Mouse (Mus musculus) CH12.LX (cell line): ENCODE results near the gene Pde4dip. TPM values are rescaled to one million over a fixed set of nuclear protein-coding genes. Genes with fewer than 3 reads are reported as not detected.

ENCODE experiments used
- DNase-seq: peaks from one replicate; pipeline ENCODE4 v3.0.0-alpha.2; 2013; ENCODE audit errors: extremely low read depth
- H3K27ac ChIP-seq: 2 replicates; pipeline ENCODE4 v1.5.1; 2012; ENCODE audit warnings: low read depth, mild to moderate bottlenecking, control low read depth, moderate library complexity; ENCODE audit not compliant: insufficient read depth
- H3K27me3 ChIP-seq: replicated peaks from 2 replicates; pipeline ENCODE3; 2012; ENCODE audit warnings: inconsistent platforms
- H3K36me3 ChIP-seq, 2 experiments: replicated peaks in 1 of 2; 2 replicates each; pipeline versions ENCODE3 to v1.6.1; 2012; ENCODE audit warnings: inconsistent platforms in 1 of 2, low read length in 1 of 2, mild to moderate bottlenecking in 1 of 2, mixed read lengths in 1 of 2, moderate library complexity in 1 of 2; ENCODE audit not compliant: control insufficient read depth in 1 of 2, insufficient read depth in 1 of 2
- H3K4me1 ChIP-seq, 2 experiments: 2 replicates each; pipeline ENCODE4 v1.6.1; 2012; ENCODE audit warnings: inconsistent platforms in 1 of 2, moderate library complexity in 1 of 2; ENCODE audit not compliant: insufficient read depth in 2 of 2, control insufficient read depth in 1 of 2
- H3K4me2 ChIP-seq: 2 replicates; pipeline ENCODE4 v1.6.1; 2012; ENCODE audit warnings: low read depth, mild to moderate bottlenecking, control low read depth; ENCODE audit not compliant: poor library complexity, insufficient read depth, severe bottlenecking
- H3K4me3 ChIP-seq, 3 experiments: fragments of 150-350 bp in 1 of 3; sonication (generic) in 1 of 3; replicated peaks in 1 of 3; 2 replicates each; pipeline versions ENCODE3 to v1.5.1; 2011 to 2012; ENCODE audit warnings: low read depth in 2 of 3, low read length in 2 of 3, mild to moderate bottlenecking in 2 of 3, moderate library complexity in 2 of 3, control low read depth in 1 of 3, improper control_type of control experiment in 1 of 3, inconsistent platforms in 1 of 3, mixed read lengths in 1 of 3; ENCODE audit not compliant: poor library complexity in 1 of 3
- H3K79me2 ChIP-seq: replicated peaks from 2 replicates; pipeline ENCODE4 v1.6.1; 2012; ENCODE audit warnings: mild to moderate bottlenecking, moderate library complexity; ENCODE audit not compliant: control insufficient read depth, poor library complexity, insufficient read depth, severe bottlenecking; ENCODE audit errors: extremely low read depth
- H3K9ac ChIP-seq: 2 replicates; pipeline ENCODE4 v1.6.1; 2012; ENCODE audit warnings: low read depth, mild to moderate bottlenecking, control low read depth, moderate library complexity; ENCODE audit not compliant: insufficient read depth
- H3K9me3 ChIP-seq: replicated peaks from 2 replicates; pipeline ENCODE3; 2012; ENCODE audit warnings: low read length, inconsistent platforms, mixed read lengths
- BHLHE40 ChIP-seq: IDR thresholded peaks from 2 replicates; pipeline ENCODE4 v1.6.1; 2011; ENCODE audit warnings: mild to moderate bottlenecking, low read depth, low read length, improper control_type of control experiment
- CHD1 ChIP-seq: IDR thresholded peaks from 2 replicates; pipeline ENCODE4 v1.6.1; 2012; ENCODE audit warnings: low read depth, low read length, improper control_type of control experiment, inconsistent platforms
- CHD2 ChIP-seq: IDR thresholded peaks from 2 replicates; pipeline ENCODE4 v1.6.1; 2011; ENCODE audit warnings: low read length, improper control_type of control experiment
- CTCF ChIP-seq, 2 experiments: IDR thresholded peaks in 1 of 2; conservative IDR thresholded peaks in 1 of 2; 2 replicates each; pipeline ENCODE4 v1.5.1; 2011 to 2012; ENCODE audit warnings: low read depth in 2 of 2, low read length in 2 of 2, improper control_type of control experiment in 1 of 2, inconsistent platforms in 1 of 2, mild to moderate bottlenecking in 1 of 2, moderate library complexity in 1 of 2
- E2F4 ChIP-seq: IDR thresholded peaks from 2 replicates; pipeline ENCODE4 v1.6.1; 2011; ENCODE audit warnings: low read depth, low read length, improper control_type of control experiment; ENCODE audit not compliant: insufficient replicate concordance
- ETS1 ChIP-seq: conservative IDR thresholded peaks from 2 replicates; pipeline ENCODE4 v1.6.1; 2012; ENCODE audit warnings: low read depth, mild to moderate bottlenecking, inconsistent platforms, low read length, improper control_type of control experiment, moderate library complexity
- HCFC1 ChIP-seq: IDR thresholded peaks from 2 replicates; pipeline ENCODE4 v1.6.1; 2012; ENCODE audit warnings: low read depth, mild to moderate bottlenecking, inconsistent platforms, low read length, improper control_type of control experiment
- IRF4 ChIP-seq: IDR thresholded peaks from 2 replicates; pipeline ENCODE4 v1.6.1; 2014; ENCODE audit warnings: low read depth, mild to moderate bottlenecking, inconsistent platforms, low read length, improper control_type of control experiment
- MAFK ChIP-seq: IDR thresholded peaks from 2 replicates; pipeline ENCODE4 v1.6.1; 2011; ENCODE audit warnings: low read length, improper control_type of control experiment; ENCODE audit not compliant: insufficient replicate concordance
- MAX ChIP-seq: IDR thresholded peaks from 2 replicates; pipeline ENCODE4 v1.6.1; 2011; ENCODE audit warnings: low read length, improper control_type of control experiment
- MAZ ChIP-seq: IDR thresholded peaks from 2 replicates; pipeline ENCODE4 v1.6.1; 2012; ENCODE audit warnings: low read depth, mild to moderate bottlenecking, inconsistent platforms, low read length, improper control_type of control experiment, moderate library complexity
- MEF2A ChIP-seq: IDR thresholded peaks from 2 replicates; pipeline ENCODE4 v1.6.1; 2014; ENCODE audit warnings: low read depth, mild to moderate bottlenecking, inconsistent platforms, low read length, improper control_type of control experiment, borderline replicate concordance
- MYC ChIP-seq: IDR thresholded peaks from 2 replicates; pipeline ENCODE4 v1.6.1; 2011; ENCODE audit warnings: low read depth, mild to moderate bottlenecking, improper control_type of control experiment, low read length
- NELFE ChIP-seq: IDR thresholded peaks from 2 replicates; pipeline ENCODE4 v1.6.1; 2011; ENCODE audit warnings: low read depth, low read length, improper control_type of control experiment
- PAX5 ChIP-seq: IDR thresholded peaks from 2 replicates; pipeline ENCODE4 v1.6.1; 2012; ENCODE audit warnings: low read length, inconsistent platforms, mixed read lengths
- POLR2A ChIP-seq: IDR thresholded peaks from 2 replicates; pipeline ENCODE4 v1.6.1; 2011; ENCODE audit warnings: low read depth, mild to moderate bottlenecking, improper control_type of control experiment, low read length
- RAD21 ChIP-seq: IDR thresholded peaks from 2 replicates; pipeline ENCODE4 v1.6.1; 2011; ENCODE audit warnings: low read depth, mild to moderate bottlenecking, low read length, improper control_type of control experiment, moderate library complexity
- SMC3 ChIP-seq: IDR thresholded peaks from 2 replicates; pipeline ENCODE4 v1.6.1; 2011; ENCODE audit warnings: low read depth, low read length, improper control_type of control experiment
- TBP ChIP-seq: conservative IDR thresholded peaks from 2 replicates; pipeline ENCODE4 v1.6.1; 2011; ENCODE audit warnings: low read depth, low read length, improper control_type of control experiment
- TCF12 ChIP-seq: IDR thresholded peaks from 2 replicates; pipeline ENCODE4 v1.6.1; 2014; ENCODE audit warnings: low read depth, mild to moderate bottlenecking, inconsistent platforms, low read length, improper control_type of control experiment
- USF1 ChIP-seq: IDR thresholded peaks from 2 replicates; pipeline ENCODE4 v1.6.1; 2014; ENCODE audit warnings: low read depth, mild to moderate bottlenecking, inconsistent platforms, low read length, improper control_type of control experiment
- ZKSCAN1 ChIP-seq: IDR thresholded peaks from 2 replicates; pipeline ENCODE4 v1.6.1; 2012; ENCODE audit warnings: low read depth, inconsistent platforms, low read length, improper control_type of control experiment, borderline replicate concordance
- ZMIZ1 ChIP-seq: IDR thresholded peaks from 2 replicates; pipeline ENCODE4 v1.6.1; 2012; ENCODE audit warnings: low read depth, mild to moderate bottlenecking, inconsistent platforms, low read length, improper control_type of control experiment
- ZNF384 ChIP-seq: IDR thresholded peaks from 2 replicates; pipeline ENCODE4 v1.6.1; 2012; ENCODE audit warnings: low read depth, low read length, improper control_type of control experiment, inconsistent platforms
- dilution Hi-C: fragments of 300-500 bp; cut with MboI; formaldehyde crosslinking; loops from 2 replicates; pipeline ENCODE4 v1.14.3; 2020; ENCODE audit warnings: low sequenced_read_pairs; ENCODE audit not compliant: extremely low pct_unique_long_range_greater_than_20kb, extremely low pct_ligation_motif_present
- in situ Hi-C: fragments of 300-500 bp; cut with MboI; formaldehyde crosslinking; loops from 3 replicates; pipeline ENCODE4 v1.14.3; 2019; ENCODE audit warnings: low sequenced_read_pairs, low pct_ligation_motif_present, low pct_unique_long_range_greater_than_20kb, mixed read lengths
- polyA plus RNA-seq: library from polyadenylated mRNA; unstranded; fragments of >175 nt; gene quantifications from 2 replicates; pipeline ENCODE4 v1.2.1, GENCODE M21; 2012; ENCODE audit warnings: low read depth; ENCODE audit not compliant: insufficient read length
- total RNA-seq, 2 experiments: library from RNA; depleted of rRNA; stranded (reverse); fragments of 300-350 nt in 1 of 2; fragments of >200 nt in 1 of 2; gene quantifications; 2 replicates each; pipeline ENCODE4 v1.2.3; 2012 to 2014

The Pde4dip gene
- total and polyA plus RNA-seq, 3 experiments, result 12.4 to 21.7 (median 15.2) TPM

GRCm38 (mm10) chr3:97834625-97835024 is 53.9 kb downstream of the Pde4dip start:
- peaks cover 0 to 23% of the 10 kb centered on the region in 2 experiments; a peak in 2 of 4 replicates for H3K4me1 ChIP-seq
- H3K4me2 ChIP-seq, result no peak overlapping the region
- no peak overlapping the region for H3K4me3 ChIP-seq
- H3K36me3 ChIP-seq, result no peaks in the 10 kb centered on the region
- no peaks in the 10 kb centered on the region for H3K27me3 ChIP-seq
- H3K27ac ChIP-seq, result no peak overlapping the region
- H3K9me3 ChIP-seq, result peaks cover 2% of the 10 kb centered on the region
- H3K9ac ChIP-seq, result no peak overlapping the region
- dilution Hi-C loops, result no loop called here
- H3K79me2 ChIP-seq, result no peaks in the 10 kb centered on the region
- DNase-seq, result no peak
- in situ Hi-C loops, result no loop called here
- TF ChIP-seq MAX (no peak), CHD1 (no peak), USF1 (no peak), MAZ (no peak), TBP (no peak), POLR2A (no peak), CTCF (conservative IDR thresholded peaks at IDR 0.05 in 1 of 2, IDR thresholded peaks at IDR 0.05 in 1 of 2; ENCODE audit: low read depth in 2 of 2, low read length in 2 of 2) (no peak), MEF2A (no peak), MAFK (no peak), PAX5 (no peak), TCF12 (no peak), NELFE (no peak), E2F4 (no peak), RAD21 (no peak)

GRCm38 (mm10) chr3:97831564-97832320 is 56.8 kb downstream of the Pde4dip start:
- no peak overlapping the region for H3K27ac ChIP-seq
- H3K4me2 ChIP-seq, result no peak overlapping the region
- dilution Hi-C loops (no loop called here), in situ Hi-C loops (no loop called here)
- peak; percentile 35 for DNase-seq
- no peak overlapping the region for H3K9ac ChIP-seq
- no peak for TF ChIP-seq POLR2A
- TF ChIP-seq, all 38 proteins: peak for 0
- H3K4me3 ChIP-seq, result no peak overlapping the region
- peaks cover 0 to 31% of the 10 kb centered on the region in 2 experiments; a peak in 2 of 4 replicates for H3K4me1 ChIP-seq
- H3K36me3 ChIP-seq, result no peaks in the 10 kb centered on the region
- no peaks in the 10 kb centered on the region for H3K27me3 ChIP-seq
- H3K9me3 ChIP-seq, result no peaks in the 10 kb centered on the region
- no peaks in the 10 kb centered on the region for H3K79me2 ChIP-seq

DNA sequence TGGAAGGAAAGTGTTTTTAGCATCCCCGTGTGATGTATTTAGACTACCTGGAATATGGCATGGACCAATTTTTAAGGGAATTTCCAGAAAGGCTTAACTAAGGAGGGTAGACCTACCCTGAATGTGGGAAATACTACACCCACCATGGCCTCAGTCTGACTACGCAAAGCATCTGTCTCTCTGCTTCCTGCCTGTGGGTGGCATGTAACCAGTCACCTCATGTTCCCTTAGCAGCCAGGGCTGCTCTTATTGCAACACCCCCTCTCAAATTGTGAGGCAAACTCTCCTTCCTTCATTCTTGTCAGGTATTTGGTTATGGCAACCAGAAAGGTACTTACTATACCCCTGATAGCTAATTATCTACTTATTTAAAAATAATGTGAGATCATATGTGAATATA is 57.9 kb downstream of the Pde4dip start:
- in situ Hi-C loops, result no loop called here
- TF ChIP-seq ETS1 (no peak), ZKSCAN1 (no peak), CHD2 (no peak), ZNF384 (no peak), BHLHE40 (no peak), TBP (no peak), IRF4 (no peak), HCFC1 (no peak), POLR2A (no peak), ZMIZ1 (no peak), SMC3 (no peak), MAX (no peak), MYC (no peak), E2F4 (no peak)
- Histone ChIP-seq H3K9me3 (no peaks in the 10 kb centered on the region), H3K79me2 (no peaks in the 10 kb centered on the region), H3K27me3 (no peaks in the 10 kb centered on the region), H3K27ac (no peak overlapping the region), H3K4me2 (no peak overlapping the region), H3K9ac (no peak overlapping the region), H3K4me1 (peaks cover 0 to 31% of the 10 kb centered on the region in 2 experiments; a peak in 2 of 4 replicates), H3K36me3 (no peaks in the 10 kb centered on the region), H3K4me3 (no peak overlapping the region)
- no peak for DNase-seq
- dilution Hi-C loops, result no loop called here
